Mouse (Mus musculus) gastrocnemius, adult 18-20 months (tissue): ENCODE measurements around the gene Prss8. TPM values are rescaled to one million over a fixed set of nuclear protein-coding genes. Genes with fewer than 3 reads are reported as not detected.
A peak's percentile ranks its signal among the peaks of the same experiment; 100 is the strongest.
"Not testable (repeated sequence)": the region's sequence is repeated elsewhere in the genome, so short reads cannot be mapped to it uniquely, and the experiment has no call there.

Source experiments
- DNase-seq: peaks from one replicate; pipeline ENCODE4 v3.0.0; 2021; ENCODE audit warnings: low spot score
- total RNA-seq, 2 experiments: library from RNA; stranded (reverse); gene quantifications; 2 replicates each; pipeline ENCODE4 v1.2.3; 2021

The Prss8 gene
- total RNA-seq, 2 experiments from 2014 or later = not detected

DNA sequence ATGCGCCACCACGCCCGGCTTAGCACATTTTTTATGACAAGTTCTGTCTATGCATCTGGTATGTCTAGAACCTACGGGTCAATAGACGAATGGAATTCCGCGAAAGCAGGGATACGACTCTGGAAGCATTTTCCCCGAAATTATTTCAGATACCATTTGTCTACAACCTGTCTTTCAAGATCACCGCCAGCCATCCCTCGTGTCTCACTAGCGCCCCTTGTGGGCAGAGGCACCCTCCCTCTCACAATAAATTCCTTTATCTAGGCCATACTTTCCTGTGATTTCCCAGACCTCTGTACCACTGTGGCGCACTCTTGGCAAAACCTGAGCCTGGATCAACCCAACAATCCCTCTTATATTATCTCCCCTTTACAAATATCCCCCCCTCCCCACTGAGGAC lies 33.5 kb downstream of the Prss8 start:
- peak; percentile 60 for DNase-seq

DNA sequence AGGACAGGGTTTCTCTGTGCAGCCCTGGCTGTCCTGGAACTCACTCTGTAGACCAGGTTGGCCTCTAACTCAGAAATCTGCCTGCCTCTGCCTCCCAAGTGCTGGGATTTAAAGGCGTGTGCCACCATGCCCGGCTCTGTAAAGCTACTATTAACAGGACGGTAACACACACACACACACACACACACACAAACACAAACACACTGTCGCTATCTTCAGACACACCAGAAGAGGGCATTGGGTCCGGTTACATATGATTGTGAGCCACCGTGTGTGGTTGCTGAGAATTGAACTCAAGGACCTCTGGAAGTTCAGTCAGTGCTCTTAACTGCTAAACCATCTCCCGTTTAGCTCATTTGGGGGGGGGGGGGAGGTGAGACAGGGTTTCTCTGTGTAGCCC lies 34.0 kb downstream of the Prss8 start:
- not testable (repeated sequence) for DNase-seq

DNA sequence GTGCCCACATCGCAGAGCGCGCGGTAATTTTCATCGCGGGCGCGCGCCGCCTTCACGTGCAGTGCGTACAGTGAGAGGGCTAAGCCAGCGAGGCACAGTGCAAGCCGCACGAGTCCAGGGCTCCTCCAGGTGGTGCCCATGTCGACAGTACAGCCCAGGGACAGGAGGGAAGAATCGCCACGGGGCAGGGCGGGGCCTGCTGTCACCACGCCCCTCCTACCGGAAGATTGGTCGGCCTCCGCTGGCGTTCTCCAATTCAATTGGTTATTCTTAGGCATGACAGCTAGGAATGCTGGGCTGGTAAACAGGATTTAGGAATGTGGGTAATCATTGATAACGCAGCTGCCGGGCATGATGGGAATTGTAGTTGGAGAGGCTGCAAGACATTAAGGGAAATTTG lies 34.5 kb downstream of the Prss8 start, which contains the start of the genes Gm21974 and Vkorc1:
Gene Gm21974 (minus strand): TSS at position 13 of the 400 bp plus-strand sequence.
Gene Vkorc1 (minus strand): TSS at position 176 of the 400 bp plus-strand sequence.
- peak; percentile 97 for DNase-seq

DNA sequence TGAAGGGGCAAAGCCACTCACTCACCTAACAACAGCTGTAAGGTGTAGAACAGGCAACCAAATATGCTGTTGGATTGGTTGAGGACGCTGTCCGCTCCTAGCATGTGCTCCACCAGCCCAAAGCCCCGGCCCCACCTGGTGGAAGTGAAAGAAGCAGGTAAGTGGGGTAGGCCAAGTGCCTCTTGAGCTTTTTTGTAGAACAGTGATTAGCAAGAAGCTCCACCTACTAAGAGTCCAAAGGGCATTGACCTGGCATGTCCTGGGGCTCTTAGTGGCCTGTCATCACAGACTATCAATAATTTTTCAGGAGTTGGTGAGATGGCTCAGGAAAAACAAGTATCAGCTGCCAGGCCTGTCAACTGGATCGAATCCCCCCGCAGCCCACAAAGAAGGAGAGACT lies 35.4 kb downstream of the Prss8 start:
- DNase-seq = no peak

DNA sequence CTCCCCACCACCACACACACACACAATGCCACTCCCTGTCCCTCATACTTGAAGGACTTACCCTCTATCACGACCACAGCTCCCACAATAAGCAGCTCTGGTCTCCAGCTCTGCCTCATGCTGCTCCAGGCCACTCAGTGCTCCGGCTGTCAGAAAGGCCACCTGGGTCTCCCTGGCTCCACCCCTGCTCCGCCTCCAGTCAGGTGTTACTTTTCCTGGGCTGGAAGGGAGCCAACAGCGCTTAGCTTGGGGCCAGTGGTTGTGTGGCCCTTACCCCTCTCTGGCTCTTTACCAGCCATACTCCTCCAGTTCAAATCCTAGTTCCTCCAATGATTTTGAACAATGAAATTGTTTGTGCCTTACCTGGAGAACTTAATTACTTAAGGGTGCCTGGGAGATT lies 39.1 kb downstream of the Prss8 start, which contains the start of gene Prss53:
Gene Prss53 (minus strand): TSS at position 173 of the 400 bp plus-strand sequence.
- DNase-seq = no peak

DNA sequence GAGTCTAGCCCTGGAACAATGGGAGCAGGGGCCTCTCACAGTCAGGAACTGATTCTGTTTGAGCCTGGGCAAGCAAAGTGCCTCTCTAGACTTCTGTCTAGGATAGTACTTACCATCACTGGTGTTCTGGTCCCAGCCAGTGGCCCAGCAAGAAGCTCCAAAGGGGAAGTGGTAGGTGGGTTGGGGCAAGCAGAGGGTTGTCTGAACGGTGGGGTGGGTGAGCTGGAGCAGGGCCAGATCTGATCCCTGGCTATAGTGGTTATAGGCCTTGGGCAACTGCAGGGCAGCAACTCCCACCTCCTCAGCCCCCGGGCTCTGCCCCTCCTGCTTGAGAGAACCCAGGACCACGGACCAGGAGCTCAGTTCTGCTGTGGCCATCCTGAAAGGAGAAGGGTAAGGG lies 41.1 kb downstream of the Prss8 start:
- no peak for DNase-seq

DNA sequence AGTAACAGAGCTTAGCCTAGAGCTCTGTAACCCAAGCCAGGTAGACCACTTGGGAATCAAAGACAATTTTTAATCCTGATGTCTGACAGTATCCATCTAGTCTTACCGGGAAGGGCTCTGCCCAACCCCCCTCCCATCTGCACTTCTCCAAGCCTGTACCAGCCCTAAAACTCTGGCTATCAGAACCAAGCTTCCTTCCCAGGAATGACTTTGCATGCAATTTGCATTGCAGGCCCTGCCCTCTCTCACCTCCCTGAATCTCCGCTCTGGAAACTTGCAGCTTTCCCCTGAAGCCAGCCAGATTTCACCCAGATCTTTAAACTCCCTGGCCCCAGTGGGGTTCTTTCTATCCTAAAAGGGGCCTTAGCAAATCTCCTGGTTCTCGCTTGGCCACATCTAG lies 42.1 kb downstream of the Prss8 start:
- no peak for DNase-seq

DNA sequence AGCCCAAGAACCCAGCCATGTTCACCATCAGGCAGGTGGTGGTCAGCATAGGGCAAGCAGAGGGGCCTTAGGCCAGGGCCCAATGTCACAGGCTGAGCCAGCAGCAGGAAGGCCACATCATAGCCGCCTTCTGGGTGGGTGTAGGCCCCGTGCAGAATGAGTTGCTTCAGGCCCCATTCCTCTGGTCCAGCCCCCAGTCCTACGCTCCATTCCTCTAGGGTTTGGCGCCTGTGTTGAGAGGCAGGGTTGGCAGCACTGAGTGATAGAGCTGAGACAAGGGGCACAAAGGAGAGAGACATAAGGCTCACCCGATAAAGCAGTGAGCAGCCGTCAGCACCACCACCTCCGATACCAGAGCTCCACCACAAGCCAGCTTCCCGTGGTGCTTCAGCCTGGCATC lies 42.7 kb downstream of the Prss8 start:
- DNase-seq = no peak

DNA sequence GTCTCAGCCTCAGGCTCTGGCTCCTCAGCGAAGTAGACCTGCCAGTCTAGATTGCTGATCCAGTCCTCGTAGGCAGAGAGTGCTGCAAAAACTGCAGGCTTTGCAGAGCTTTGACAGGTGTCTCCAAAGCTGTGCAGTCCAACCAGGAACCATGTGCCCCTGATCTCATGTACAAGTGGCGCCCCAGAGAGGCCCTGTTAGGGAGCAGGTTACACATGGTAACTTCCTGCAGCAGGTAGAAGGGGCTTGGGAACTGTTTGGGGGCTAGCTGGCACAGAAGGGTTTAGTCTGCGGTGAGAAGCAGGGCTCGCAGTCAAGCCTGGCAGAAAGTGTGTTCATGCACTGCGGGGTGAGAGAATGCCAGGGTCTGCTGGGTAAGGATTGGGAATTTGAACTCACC lies 43.4 kb downstream of the Prss8 start:
- DNase-seq = no peak

DNA sequence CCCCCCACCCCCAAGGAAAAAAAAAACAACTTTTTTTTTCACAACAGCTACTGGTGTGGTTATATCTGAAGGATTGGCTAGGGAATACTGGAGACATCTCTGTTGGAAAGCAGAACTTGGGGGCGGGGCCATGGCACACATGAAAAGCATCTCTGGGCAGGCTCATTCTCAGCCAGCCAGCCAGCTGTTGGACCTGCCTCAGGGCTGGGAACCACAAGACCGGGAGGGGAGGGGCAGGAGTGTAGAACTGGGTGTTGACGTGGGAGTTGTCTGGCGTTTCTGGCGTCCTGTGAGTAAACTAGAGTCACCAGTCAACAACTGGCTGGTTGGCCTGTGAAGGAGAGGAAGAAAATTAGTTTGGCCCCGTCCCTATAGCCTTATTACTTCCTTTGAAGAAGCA lies 44.0 kb downstream of the Prss8 start:
- peak; percentile 76 for DNase-seq

DNA sequence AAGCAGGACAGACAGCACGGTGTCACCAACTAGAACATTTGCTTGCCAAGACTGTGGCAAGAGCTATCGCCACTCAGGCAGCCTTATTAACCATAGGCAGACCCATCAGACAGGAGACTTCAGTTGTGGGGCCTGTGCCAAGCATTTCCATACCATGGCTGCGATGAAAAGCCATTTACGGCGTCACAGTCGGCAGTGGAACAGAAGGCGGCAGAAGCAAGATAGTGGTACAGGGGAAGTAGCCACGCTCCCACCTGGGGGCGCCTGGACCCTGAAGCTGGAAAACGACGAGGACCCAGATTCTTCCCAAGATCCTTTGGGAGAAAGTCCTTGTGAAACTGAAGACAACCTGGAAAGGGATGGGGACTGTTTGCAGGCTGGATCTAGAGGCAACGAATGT lies 49.5 kb downstream of the Prss8 start:
- DNase-seq = no peak

DNA sequence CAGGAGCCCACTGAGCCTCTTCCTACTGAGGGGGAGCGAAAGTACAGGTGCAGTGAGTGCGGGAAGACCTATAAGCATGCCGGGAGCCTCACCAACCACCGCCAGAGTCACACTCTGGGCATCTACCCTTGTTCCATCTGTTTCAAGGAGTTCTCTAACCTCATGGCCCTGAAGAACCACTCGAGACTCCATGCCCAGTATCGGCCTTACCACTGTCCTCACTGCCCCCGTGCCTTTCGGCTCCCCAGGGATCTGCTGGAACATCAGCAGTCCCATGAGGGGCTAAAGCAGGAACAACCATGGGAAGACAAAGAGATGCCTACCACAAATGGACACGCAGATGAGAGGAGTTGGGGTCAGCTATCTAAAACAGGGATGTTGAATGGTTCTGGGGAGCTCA lies 50.6 kb downstream of the Prss8 start:
- DNase-seq = no peak

DNA sequence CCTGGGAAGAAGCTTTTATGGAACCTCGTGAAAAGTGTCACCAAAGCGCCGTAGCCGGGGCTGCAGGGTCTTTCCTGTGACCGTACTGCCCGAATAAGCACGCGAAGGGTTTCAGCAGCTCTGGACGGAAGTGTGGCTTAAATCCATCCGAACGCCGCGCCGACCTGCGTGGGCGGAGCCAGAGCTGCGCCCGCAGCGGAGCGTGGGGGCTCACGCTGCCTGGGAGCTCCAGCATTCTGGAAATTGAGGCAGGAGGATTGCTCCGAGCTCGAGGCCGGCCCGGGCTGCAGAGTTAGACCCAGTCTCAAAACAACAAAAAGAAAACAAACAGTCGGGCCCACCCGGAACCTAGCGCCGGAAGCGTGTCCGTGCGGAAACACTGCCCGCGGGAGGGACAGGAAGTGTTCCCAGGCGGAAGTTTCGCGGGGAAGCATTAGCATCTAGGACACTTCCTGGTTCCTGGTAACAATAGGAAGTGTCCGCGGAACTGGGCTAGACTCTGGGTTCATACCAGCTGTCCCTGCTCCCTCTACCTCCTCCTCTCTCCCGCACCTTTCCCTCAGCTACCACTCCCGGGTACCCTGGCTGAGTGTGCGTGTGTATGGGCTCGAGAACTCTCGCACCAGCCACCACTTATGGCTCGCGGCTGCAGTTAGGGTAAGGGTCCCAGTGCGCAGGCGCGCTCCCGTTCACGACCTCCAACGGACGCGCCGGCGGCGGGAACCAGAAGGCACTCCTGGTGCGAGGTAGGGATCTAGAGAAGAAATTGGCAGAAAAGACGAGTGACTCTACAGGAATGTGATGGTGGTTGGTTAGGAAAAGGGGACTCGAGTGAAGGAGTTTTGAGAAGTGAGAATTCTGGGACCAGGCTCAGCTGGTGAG lies 53.2 kb downstream of the Prss8 start, which contains the start of gene Zfp668:
Gene Zfp668 (minus strand): TSS at position 362 of the 882 bp plus-strand sequence.
- DNase-seq = peak; percentile 92

DNA sequence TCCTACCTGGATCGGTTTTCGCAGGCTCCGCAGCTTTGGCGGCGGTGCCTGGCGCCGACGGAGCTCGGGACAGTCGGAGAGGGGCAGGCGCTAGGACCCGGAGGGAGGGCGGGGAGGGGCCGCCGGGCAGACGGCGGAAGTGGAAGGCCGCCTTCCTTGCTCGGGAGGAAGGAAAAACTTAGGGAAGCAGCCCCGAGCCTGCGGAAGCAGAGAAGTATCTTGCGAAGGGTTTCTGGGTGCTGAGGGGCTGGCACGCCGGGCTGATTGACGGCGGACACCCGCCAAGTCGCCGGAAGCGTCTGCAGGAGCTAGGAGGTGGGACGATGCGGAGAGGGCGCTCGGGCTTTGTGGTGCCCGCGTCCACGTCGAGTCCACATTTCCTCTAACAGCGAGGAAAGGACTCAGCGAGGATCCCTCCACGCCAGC lies 53.9 kb downstream of the Prss8 start, which contains the start of gene Zfp646:
Gene Zfp646 (plus strand): TSS at position 181 of the 426 bp plus-strand sequence.
- DNase-seq = peak; percentile 66

Other genes starting within 250 kb of the Prss8 start
- 10 to 100 TPM; 26.2 to 37.9 TPM for gene Bcl7c, start 221.2 kb downstream of the Prss8 start, total RNA-seq
- 10 to 100 TPM; 17.3 to 17.5 TPM for gene Ctf1, start 217.4 kb downstream of the Prss8 start, total RNA-seq
- gene Ctf2, start 197.9 kb downstream of the Prss8 start, total RNA-seq = not detected
- gene Fbxl19, start 185.6 kb downstream of the Prss8 start, total RNA-seq = 1 to 10 TPM; 1.4 to 1.7 TPM
- 10 to 100 TPM; 11.4 TPM for gene Orai3, start 160.3 kb downstream of the Prss8 start, total RNA-seq
- gene Setd1a, start 153.4 kb downstream of the Prss8 start, total RNA-seq = 10 to 100 TPM; 16.2 to 17.6 TPM
- gene Gm49388, start 144.5 kb downstream of the Prss8 start, total RNA-seq = 1 to 10 TPM in 1 of 2 experiments, under 1 TPM in 1; 0.78 to 2.0 TPM
- 1 to 10 TPM; 4.2 TPM for gene Hsd3b7, start 129.5 kb downstream of the Prss8 start, total RNA-seq
- gene Stx4a, start 105.8 kb downstream of the Prss8 start, total RNA-seq = 10 to 100 TPM; 46.4 to 56.7 TPM
- 1 to 10 TPM in 1 of 2 experiments, under 1 TPM in 1; 0.74 to 1.2 TPM for gene Stx1b, start 105.6 kb downstream of the Prss8 start, total RNA-seq
- 10 to 100 TPM; 12.4 to 12.6 TPM for gene Zfp646, start 53.9 kb downstream of the Prss8 start, total RNA-seq
- gene Zfp668, start 53.3 kb downstream of the Prss8 start, total RNA-seq = 1 to 10 TPM; 3.2 to 4.1 TPM
- 1 to 10 TPM; 1.9 TPM for gene Prss53, start 39.1 kb downstream of the Prss8 start, total RNA-seq
- gene Gm21974, start 34.6 kb downstream of the Prss8 start, total RNA-seq = not detected
- gene Vkorc1, start 34.5 kb downstream of the Prss8 start, total RNA-seq = 1 to 10 TPM; 7.5 to 9.9 TPM
- 100 to 1,000 TPM; 169 to 173 TPM for gene Bckdk, start 26.0 kb downstream of the Prss8 start, total RNA-seq
- gene Kat8, start 17.6 kb downstream of the Prss8 start, total RNA-seq = 10 to 100 TPM; 23.1 to 24.7 TPM
- 1 to 10 TPM; 6.1 to 7.1 TPM for gene Prss36, start 16.6 kb upstream of the Prss8 start, total RNA-seq
- 10 to 100 TPM; 83.3 to 92.1 TPM for gene Fus, start 37.4 kb upstream of the Prss8 start, total RNA-seq
- gene Pycard, start 63.8 kb upstream of the Prss8 start, total RNA-seq = under 1 TPM; 0.16 to 0.55 TPM
- gene Trim72, start 73.8 kb upstream of the Prss8 start, total RNA-seq = 100 to 1,000 TPM; 195 to 222 TPM
- 1 to 10 TPM; 1.2 to 1.8 TPM for gene Itgam, start 132.5 kb upstream of the Prss8 start, total RNA-seq
- gene Gm49368, start 132.6 kb upstream of the Prss8 start, total RNA-seq = not detected
- under 1 TPM; 0.09 to 0.52 TPM for gene Itgax, start 199.4 kb upstream of the Prss8 start, total RNA-seq
- under 1 TPM in 1 of 2 experiments, not detected in 1; 0.26 TPM for gene Itgad, start 224.3 kb upstream of the Prss8 start, total RNA-seq